Mouse (Mus musculus) erythroblast, embryonic 14.5 days (primary cell): ENCODE data around the gene Traf2.

Experiments
- GATA1 ChIP-seq: IDR thresholded peaks from 2 replicates; pipeline ENCODE4 v1.6.1; 2012; ENCODE audit warnings: low read length, inconsistent platforms, mixed read lengths
- TAL1 ChIP-seq: IDR thresholded peaks from 3 replicates; pipeline ENCODE4 v1.6.1; 2012; ENCODE audit warnings: low read length, inconsistent platforms, mixed read lengths

GRCm38 (mm10) chr2:25505000-25505399 lies 41.7 kb downstream of the Traf2 start:
- TF ChIP-seq GATA1, result no peak
- TF ChIP-seq TAL1, result no peak
